Mouse (Mus musculus): ENCODE measurements around the gene Alg11.

Alg11 gene

GRCm38 (mm10) chr8:22061126-22061525, 605 bp downstream of the Alg11 start:
- DNase-seq (ENCODE audit: low read depth, low spot score): no peak

GRCm38 (mm10) chr8:22079313-22080007, 18.9 kb downstream of the Alg11 start:
- no peak for DNase-seq (ENCODE audit: low read depth, low spot score)

- no peak for DNase-seq (ENCODE audit: low read depth, low spot score)
Measured at GRCm38 (mm10) chr8:22089226-22089625, 28.7 kb downstream of the Alg11 start.

GRCm38 (mm10) chr8:22091568-22091967, 31.0 kb downstream of the Alg11 start:
- peak; percentile 34 for DNase-seq (ENCODE audit: low read depth, low spot score)

- no peak for DNase-seq (ENCODE audit: low read depth, low spot score)
Measured at GRCm38 (mm10) chr8:22107020-22107419, 46.5 kb downstream of the Alg11 start.

Measured in mesoderm, embryonic 11.5 days (tissue).